Mouse (Mus musculus): ENCODE data around the gene Tmem179.

Tmem179 gene

GRCm38 (mm10) chr12:112537233-112537632 is 20.7 kb upstream of the Tmem179 start:
- no peak for DNase-seq (ENCODE audit: low spot score in 2 of 2)

- no peak for DNase-seq (ENCODE audit: low spot score in 2 of 2)
These were observed 17.2 kb upstream of the Tmem179 start for GRCm38 (mm10) chr12:112533758-112534157.

GRCm38 (mm10) chr12:112518105-112518504 is 1.6 kb upstream of the Tmem179 start:
- DNase-seq (ENCODE audit: low spot score in 2 of 2): no peak

GRCm38 (mm10) chr12:112514897-112515296 is 1.6 kb downstream of the Tmem179 start:
- DNase-seq (ENCODE audit: low spot score in 2 of 2): no peak

GRCm38 (mm10) chr12:112510733-112511372 is 5.7 kb downstream of the Tmem179 start:
- peak in 1 of 2 experiments; percentile 49 for DNase-seq (ENCODE audit: low spot score in 2 of 2)

GRCm38 (mm10) chr12:112510365-112510732 is 6.2 kb downstream of the Tmem179 start:
- no peak for DNase-seq (ENCODE audit: low spot score in 2 of 2)

GRCm38 (mm10) chr12:112507984-112508383 is 8.6 kb downstream of the Tmem179 start:
- no peak for DNase-seq (ENCODE audit: low spot score in 2 of 2)

- no peak for DNase-seq (ENCODE audit: low spot score in 2 of 2)
These were observed 9.3 kb downstream of the Tmem179 start for GRCm38 (mm10) chr12:112507264-112507663.

- no peak for DNase-seq (ENCODE audit: low spot score in 2 of 2)
These were observed 10.3 kb downstream of the Tmem179 start for GRCm38 (mm10) chr12:112506267-112506666.

GRCm38 (mm10) chr12:112503003-112503771 is 13.4 kb downstream of the Tmem179 start:
- DNase-seq (ENCODE audit: low spot score in 2 of 2): no peak

GRCm38 (mm10) chr12:112498683-112499082 is 17.9 kb downstream of the Tmem179 start:
- DNase-seq (ENCODE audit: low spot score in 2 of 2): no peak

- no peak for DNase-seq (ENCODE audit: low spot score in 2 of 2)
These were observed 18.8 kb downstream of the Tmem179 start for GRCm38 (mm10) chr12:112497731-112498130.

- DNase-seq (ENCODE audit: low spot score in 2 of 2): no peak
These were observed 20.4 kb downstream of the Tmem179 start for GRCm38 (mm10) chr12:112496136-112496535.

- no peak for DNase-seq (ENCODE audit: low spot score in 2 of 2)
These were observed 26.1 kb downstream of the Tmem179 start for GRCm38 (mm10) chr12:112490444-112490939.

- DNase-seq (ENCODE audit: low spot score in 2 of 2): no peak
These were observed 27.0 kb downstream of the Tmem179 start for GRCm38 (mm10) chr12:112489535-112489934.

GRCm38 (mm10) chr12:112489134-112489533 is 27.4 kb downstream of the Tmem179 start, which contains the start of gene A530016L24Rik:
TSS of gene A530016L24Rik (plus strand) at chr12:112489448.
- no peak for DNase-seq (ENCODE audit: low spot score in 2 of 2)

GRCm38 (mm10) chr12:112473777-112474176 is 42.8 kb downstream of the Tmem179 start:
- peak; percentile 91 to 92 for DNase-seq (ENCODE audit: low spot score in 2 of 2)

- DNase-seq (ENCODE audit: low spot score in 2 of 2): no peak
These were observed 46.3 kb downstream of the Tmem179 start for GRCm38 (mm10) chr12:112470216-112470615.

GRCm38 (mm10) chr12:112469393-112469792 is 47.2 kb downstream of the Tmem179 start:
- no peak for DNase-seq (ENCODE audit: low spot score in 2 of 2)

- DNase-seq (ENCODE audit: low spot score in 2 of 2): no peak
These were observed 49.2 kb downstream of the Tmem179 start for GRCm38 (mm10) chr12:112467387-112467786.

- no peak for DNase-seq (ENCODE audit: low spot score in 2 of 2)
These were observed 50.6 kb downstream of the Tmem179 start for GRCm38 (mm10) chr12:112465928-112466327.

GRCm38 (mm10) chr12:112464516-112464915 is 52.0 kb downstream of the Tmem179 start:
- no peak for DNase-seq (ENCODE audit: low spot score in 2 of 2)

Data from cerebellum, postnatal 4 days (tissue).